Mouse (Mus musculus) monocyte, adult 2 months (primary cell): ENCODE measurements around the gene Apex1.
"Not testable (repeated sequence)": the region's sequence is repeated elsewhere in the genome, so short reads cannot be mapped to it uniquely, and the experiment has no call there.

Source experiments
- DNase-seq, 2 experiments: peaks; one replicate each; pipeline ENCODE4 v3.0.0; 2022; ENCODE audit warnings: low spot score in 2 of 2, low read depth in 1 of 2

The Apex1 gene

GRCm38 (mm10) chr14:50924281-50925064 lies at the start of gene Apex1, which contains the start of gene Osgep:
TSS of gene Apex1 (plus strand) at chr14:50924968.
TSS of gene Osgep (minus strand) at chr14:50924893.
- peak; percentile 93 to 96 for DNase-seq

GRCm38 (mm10) chr14:50875175-50875574 lies 49.6 kb upstream of the Apex1 start:
- no peak for DNase-seq

- DNase-seq: peak; percentile 11 to 33
These were observed 49.1 kb upstream of the Apex1 start for GRCm38 (mm10) chr14:50875591-50876230.

- no peak for DNase-seq
These were observed 48.4 kb upstream of the Apex1 start for GRCm38 (mm10) chr14:50876236-50876950.

GRCm38 (mm10) chr14:50891621-50892020 lies 33.1 kb upstream of the Apex1 start:
- DNase-seq: no peak

GRCm38 (mm10) chr14:50892091-50892490 lies 32.7 kb upstream of the Apex1 start:
- DNase-seq: no peak

GRCm38 (mm10) chr14:50892541-50893459 lies 32.0 kb upstream of the Apex1 start:
- no peak for DNase-seq

- DNase-seq: no peak
These were observed 29.4 kb upstream of the Apex1 start for GRCm38 (mm10) chr14:50895407-50895806.

GRCm38 (mm10) chr14:50895985-50896746 lies 28.6 kb upstream of the Apex1 start:
- DNase-seq: peak; percentile 14 to 26

GRCm38 (mm10) chr14:50896747-50897373 lies 27.9 kb upstream of the Apex1 start:
- no peak for DNase-seq

GRCm38 (mm10) chr14:50897374-50897765 lies 27.4 kb upstream of the Apex1 start, which contains the start of gene Klhl33:
TSS of gene Klhl33 (minus strand) at chr14:50897507.
- DNase-seq: no peak

GRCm38 (mm10) chr14:50897992-50898391 lies 26.8 kb upstream of the Apex1 start:
- DNase-seq: not testable (repeated sequence)

- DNase-seq: peak in 1 of 2 experiments; percentile 4
These were observed 20.6 kb upstream of the Apex1 start for GRCm38 (mm10) chr14:50903973-50904827.

GRCm38 (mm10) chr14:50904828-50905129 lies 20.0 kb upstream of the Apex1 start:
- DNase-seq: no peak

GRCm38 (mm10) chr14:50905327-50905726 lies 19.4 kb upstream of the Apex1 start:
- not testable (repeated sequence) for DNase-seq

- DNase-seq: no peak
These were observed 16.6 kb upstream of the Apex1 start for GRCm38 (mm10) chr14:50908126-50908525.

- no peak for DNase-seq
These were observed 13.4 kb upstream of the Apex1 start for GRCm38 (mm10) chr14:50911356-50911755.

GRCm38 (mm10) chr14:50923437-50923836 lies 1.3 kb upstream of the Apex1 start:
- DNase-seq: not testable (repeated sequence)
